Mouse (Mus musculus): ENCODE measurements around the gene Nfix.

DNA sequence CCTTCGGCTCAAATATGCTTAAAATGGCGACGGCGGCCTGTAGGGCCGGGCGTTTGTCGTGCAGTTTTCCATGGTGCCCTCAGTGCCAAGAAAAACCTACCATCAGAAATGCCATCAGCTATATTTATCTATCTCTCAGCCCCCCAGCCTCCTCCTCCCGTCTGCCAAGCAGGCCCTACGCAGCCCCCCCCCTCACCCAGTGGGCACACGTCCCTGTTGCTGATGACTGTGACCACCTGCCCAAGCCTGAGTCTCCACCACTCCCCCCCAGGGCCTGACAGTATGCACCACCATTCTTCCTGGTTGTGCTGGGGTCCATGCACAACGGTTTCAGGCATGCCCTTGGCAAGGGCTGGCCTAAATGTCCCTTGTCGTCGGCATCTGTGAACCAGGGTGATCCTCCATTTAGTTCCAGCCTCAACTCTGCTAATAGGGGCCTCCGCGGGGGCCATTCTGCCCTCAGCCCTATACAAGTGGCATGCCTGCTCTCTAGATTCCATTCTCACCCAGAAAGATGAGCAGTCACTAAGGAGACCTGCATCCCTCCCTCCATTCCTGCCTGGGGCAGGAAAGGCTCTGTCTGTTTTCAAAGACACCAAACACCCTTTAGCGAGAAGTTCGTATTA, 35.2 kb downstream of the Nfix start:
- no peak for TF ChIP-seq CTCF (IDR thresholded peaks at IDR 0.05; ENCODE audit: low read depth)
- no peak for TF ChIP-seq EP300 (IDR thresholded peaks at IDR 0.05; ENCODE audit: low read depth)

Measured in liver, embryonic 14.5 days (tissue).